Mouse (Mus musculus): Measurements from ENCODE around the gene Gm3285. TPM values are rescaled to one million over a fixed set of nuclear protein-coding genes. Genes with fewer than 3 reads are reported as not detected.

The Gm3285 gene
- polyA plus RNA-seq, 2 experiments, result not detected

DNA sequence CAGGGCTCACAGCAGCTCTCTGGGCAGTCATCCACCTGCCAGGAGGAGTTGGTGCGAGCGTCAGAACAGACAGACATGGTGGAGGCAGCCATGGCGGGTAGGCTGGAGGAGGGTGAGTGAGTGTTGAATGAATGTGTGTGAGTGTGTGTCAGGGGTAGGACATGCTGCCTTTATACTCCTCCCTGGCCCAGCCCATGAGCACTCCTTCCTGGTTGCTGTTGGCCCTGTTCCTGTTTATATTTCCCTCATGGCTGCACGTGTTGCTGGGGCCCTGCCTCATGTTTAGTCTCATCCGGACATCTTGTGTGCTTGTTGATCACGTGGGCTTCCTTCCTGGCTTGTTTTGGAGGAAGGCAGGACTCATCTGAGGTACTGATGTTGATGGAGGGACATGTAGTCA is 34.8 kb upstream of the Gm3285 start, which contains the start of gene Krtap10-4:
Krtap10-4 (minus strand) TSS at position 145 of the 400 bp plus-strand sequence.
- 49% methylated on average over 6 of the region's 6 CpGs for WGBS (ENCODE audit: insufficient replicate concordance)
- H3K27me3 ChIP-seq (ENCODE audit: control insufficient read depth, insufficient read depth, low read length), result no peaks in the 10 kb centered on the region

DNA sequence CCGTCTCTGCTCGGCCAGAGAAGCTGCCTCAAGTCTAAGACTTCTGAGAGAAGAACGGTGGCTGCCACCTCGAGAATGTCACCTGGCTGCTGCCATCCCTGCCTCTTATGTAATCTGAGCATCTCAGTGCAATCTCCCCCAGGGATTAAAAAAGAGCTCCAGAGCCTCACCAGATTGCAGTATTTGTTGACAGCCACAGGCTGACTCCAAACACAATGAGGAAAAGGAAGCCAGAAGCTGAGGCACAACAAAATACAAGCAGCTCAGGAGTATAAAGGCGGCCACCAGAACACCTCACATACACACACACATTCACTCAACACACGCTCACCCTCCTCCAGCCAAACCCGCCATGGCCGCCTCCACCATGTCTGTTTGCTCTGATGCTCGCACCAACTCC is 26.1 kb upstream of the Gm3285 start, which contains the start of gene Krtap10-10:
Krtap10-10 (plus strand) TSS at position 301 of the 400 bp plus-strand sequence.
- no peak for DNase-seq (ENCODE audit: low read depth in 3 of 3, low spot score in 3 of 3)
- no peak for ATAC-seq (ENCODE audit: insufficient read depth)
- Histone ChIP-seq H3K9ac (replicated peaks) (no peak within 1 kb of the TSS), H3K4me2 (ENCODE audit: low read depth) (no peak within 1 kb of the TSS), H3K27me3 (ENCODE audit: control insufficient read depth, insufficient read depth, low read length) (no peaks in the 10 kb centered on the region), H3K9me3 (ENCODE audit: control insufficient read depth, low read length) (no peaks in the 10 kb centered on the region), H3K36me3 (replicated peaks; ENCODE audit: control insufficient read depth, insufficient read depth, low read depth) (no peaks in the 10 kb centered on the region), H3K4me1 (replicated peaks; ENCODE audit: control insufficient read depth in 2 of 2, insufficient read depth in 2 of 2, low read length in 1 of 2) (no peaks in the 10 kb centered on the region), H3K27ac (no peak within 1 kb of the TSS), H3K4me3 (ENCODE audit: insufficient read depth in 1 of 2, low read depth in 2 of 2, low read length in 2 of 2) (no peak within 1 kb of the TSS)
- WGBS (ENCODE audit: insufficient replicate concordance), result 38% methylated on average over 9 of the region's 9 CpGs
- TF ChIP-seq CTCF (IDR thresholded peaks at IDR 0.05; ENCODE audit: low read depth), result no peak
- no peak for TF ChIP-seq EP300 (IDR thresholded peaks at IDR 0.05; ENCODE audit: low read depth)

More for the DNA sequence above, 34.8 kb upstream of the Gm3285 start, which contains the start of gene Krtap10-4:
- Histone ChIP-seq H3K9me3 (ENCODE audit: control insufficient read depth, low read length) (no peaks in the 10 kb centered on the region), H3K4me1 (replicated peaks; ENCODE audit: control insufficient read depth in 2 of 2, insufficient read depth in 2 of 2, low read length in 1 of 2) (no peaks in the 10 kb centered on the region), H3K4me2 (ENCODE audit: low read depth) (no peak within 1 kb of the TSS), H3K36me3 (replicated peaks; ENCODE audit: control insufficient read depth, insufficient read depth, low read depth) (no peaks in the 10 kb centered on the region), H3K9ac (replicated peaks) (no peak within 1 kb of the TSS), H3K4me3 (ENCODE audit: insufficient read depth in 1 of 2, low read depth in 2 of 2, low read length in 2 of 2) (no peak within 1 kb of the TSS), H3K27ac (no peak within 1 kb of the TSS)
- DNase-seq (ENCODE audit: low read depth in 3 of 3, low spot score in 3 of 3) (no peak), ATAC-seq (ENCODE audit: insufficient read depth) (no peak)
- TF ChIP-seq CTCF (IDR thresholded peaks at IDR 0.05; ENCODE audit: low read depth), result no peak

DNA sequence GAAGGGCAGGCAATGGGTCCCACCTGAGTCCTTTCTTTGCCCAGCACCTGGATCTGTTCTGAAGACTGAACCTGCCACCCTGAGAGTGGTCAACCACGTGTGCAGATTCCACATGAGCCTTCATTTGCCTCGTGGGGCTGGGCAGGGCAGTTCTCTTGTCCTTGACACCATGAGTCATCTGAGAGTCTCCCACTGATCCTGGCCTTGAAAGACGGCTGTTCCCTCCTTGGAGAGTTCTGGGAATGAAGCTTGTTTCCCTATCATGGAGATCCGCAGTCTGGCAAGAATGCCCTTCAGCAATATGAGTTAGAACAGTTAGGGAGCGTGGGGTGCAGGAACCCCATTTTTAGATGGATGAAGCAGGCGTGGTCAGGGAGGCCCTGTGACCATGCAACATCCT is 22.8 kb upstream of the Gm3285 start:
- H3K27ac ChIP-seq, result no peak overlapping the region
- DNase-seq (ENCODE audit: low read depth in 3 of 3, low spot score in 3 of 3) (no peak), ATAC-seq (ENCODE audit: insufficient read depth) (no peak)
- 52% methylated on average over 6 of the region's 6 CpGs for WGBS (ENCODE audit: insufficient replicate concordance)
- no peaks in the 10 kb centered on the region for H3K36me3 ChIP-seq (replicated peaks; ENCODE audit: control insufficient read depth, insufficient read depth, low read depth)
- TF ChIP-seq CTCF (IDR thresholded peaks at IDR 0.05; ENCODE audit: low read depth) (no peak), EP300 (IDR thresholded peaks at IDR 0.05; ENCODE audit: low read depth) (no peak)
- H3K4me3 ChIP-seq (ENCODE audit: insufficient read depth in 1 of 2, low read depth in 2 of 2, low read length in 2 of 2), result no peak overlapping the region
- no peaks in the 10 kb centered on the region for H3K4me1 ChIP-seq (replicated peaks; ENCODE audit: control insufficient read depth in 2 of 2, insufficient read depth in 2 of 2, low read length in 1 of 2)
- H3K9ac ChIP-seq (replicated peaks), result no peak overlapping the region
- H3K27me3 ChIP-seq (ENCODE audit: control insufficient read depth, insufficient read depth, low read length), result no peaks in the 10 kb centered on the region
- H3K4me2 ChIP-seq (ENCODE audit: low read depth), result no peak overlapping the region
- H3K9me3 ChIP-seq (ENCODE audit: control insufficient read depth, low read length), result no peaks in the 10 kb centered on the region; the same call in 1 of the 2 replicates

DNA sequence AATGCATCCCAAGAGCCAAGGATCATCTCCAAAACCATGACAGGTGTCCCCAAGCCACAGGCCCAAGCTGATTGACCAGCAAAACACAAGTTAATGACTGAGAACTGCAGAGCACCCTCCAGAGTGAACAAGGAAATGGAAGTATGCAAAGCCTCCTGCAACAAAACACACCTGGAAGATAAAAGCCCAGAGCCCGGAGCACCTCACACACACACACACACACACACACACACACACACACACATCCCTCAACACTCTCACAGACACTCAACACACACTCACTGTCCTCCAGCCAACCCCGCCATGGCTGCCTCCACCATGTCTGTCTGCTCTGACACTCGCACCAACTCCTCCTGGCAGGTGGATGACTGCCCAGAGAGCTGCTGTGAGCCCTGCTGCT is 15.3 kb upstream of the Gm3285 start, which contains the start of gene Gm36176:
Gm36176 (plus strand) TSS at position 301 of the 400 bp plus-strand sequence.
- H3K27ac ChIP-seq, result no peak within 1 kb of the TSS
- no peak within 1 kb of the TSS for H3K9ac ChIP-seq (replicated peaks)
- no peak within 1 kb of the TSS for H3K4me3 ChIP-seq (ENCODE audit: insufficient read depth in 1 of 2, low read depth in 2 of 2, low read length in 2 of 2)
- ATAC-seq (ENCODE audit: insufficient read depth) (no peak), DNase-seq (ENCODE audit: low read depth in 3 of 3, low spot score in 3 of 3) (no peak)
- H3K9me3 ChIP-seq (ENCODE audit: control insufficient read depth, low read length), result no peaks in the 10 kb centered on the region
- H3K27me3 ChIP-seq (ENCODE audit: control insufficient read depth, insufficient read depth, low read length), result no peaks in the 10 kb centered on the region
- H3K4me1 ChIP-seq (replicated peaks; ENCODE audit: control insufficient read depth in 2 of 2, insufficient read depth in 2 of 2, low read length in 1 of 2), result no peaks in the 10 kb centered on the region
- no peaks in the 10 kb centered on the region for H3K36me3 ChIP-seq (replicated peaks; ENCODE audit: control insufficient read depth, insufficient read depth, low read depth)
- no peak within 1 kb of the TSS for H3K4me2 ChIP-seq (ENCODE audit: low read depth)
- no peak for TF ChIP-seq EP300 (IDR thresholded peaks at IDR 0.05; ENCODE audit: low read depth)
- 48% methylated on average over 3 of the region's 3 CpGs for WGBS (ENCODE audit: insufficient replicate concordance)

DNA sequence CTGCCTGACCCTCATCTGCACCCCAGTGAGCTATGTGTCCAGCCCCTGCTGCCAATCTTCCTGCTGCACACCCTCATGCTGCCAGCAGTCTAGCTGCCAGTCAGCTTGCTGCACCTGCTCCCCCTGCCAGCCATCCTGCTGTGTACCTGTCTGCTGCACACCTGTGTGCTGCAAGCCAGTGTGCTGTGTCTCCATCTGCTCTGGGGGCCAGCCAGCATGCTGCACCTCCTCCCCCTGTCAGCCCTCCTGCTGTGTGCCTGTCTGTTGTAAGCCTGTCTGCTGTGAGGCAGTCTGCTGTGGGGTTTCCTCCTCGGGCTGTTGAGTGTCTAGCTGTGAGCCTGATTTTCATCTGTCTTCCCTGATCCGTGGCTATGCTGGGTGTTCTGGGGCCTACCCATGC is 14.8 kb upstream of the Gm3285 start:
- TF ChIP-seq EP300 (IDR thresholded peaks at IDR 0.05; ENCODE audit: low read depth) (no peak), CTCF (IDR thresholded peaks at IDR 0.05; ENCODE audit: low read depth) (no peak)
- no peak for DNase-seq (ENCODE audit: low read depth in 3 of 3, low spot score in 3 of 3)
- no peak overlapping the region for H3K4me3 ChIP-seq (ENCODE audit: insufficient read depth in 1 of 2, low read depth in 2 of 2, low read length in 2 of 2)
- no peaks in the 10 kb centered on the region for H3K36me3 ChIP-seq (replicated peaks; ENCODE audit: control insufficient read depth, insufficient read depth, low read depth)
- no peak overlapping the region for H3K9ac ChIP-seq (replicated peaks)
- ATAC-seq (ENCODE audit: insufficient read depth), result no peak
- no peaks in the 10 kb centered on the region for H3K4me1 ChIP-seq (replicated peaks; ENCODE audit: control insufficient read depth in 2 of 2, insufficient read depth in 2 of 2, low read length in 1 of 2)
- H3K9me3 ChIP-seq (ENCODE audit: control insufficient read depth, low read length), result no peaks in the 10 kb centered on the region
- no peaks in the 10 kb centered on the region for H3K27me3 ChIP-seq (ENCODE audit: control insufficient read depth, insufficient read depth, low read length)
- 23% methylated on average over 2 of the region's 2 CpGs for WGBS (ENCODE audit: insufficient replicate concordance)
- no peak overlapping the region for H3K4me2 ChIP-seq (ENCODE audit: low read depth)
- H3K27ac ChIP-seq, result no peak overlapping the region
